Mouse (Mus musculus) liver, postnatal 0 days (tissue): ENCODE results near the gene Xylt1. TPM values are rescaled to one million over a fixed set of nuclear protein-coding genes. Genes with fewer than 3 reads are reported as not detected.

Experiments
- ATAC-seq: fragments of 200-750 bp; cut with Nextera tagmentation; 2 replicates; pipeline ENCODE4 v1.8.0; 2017; ENCODE audit warnings: mild to moderate bottlenecking, moderate library complexity
- DNase-seq: peaks from one replicate; pipeline ENCODE4 v3.0.0-alpha.2; 2016
- H3K27ac ChIP-seq: fragments of 300-500 bp; sonication (generic); 2 replicates; pipeline ENCODE4 v1.5.1; 2014; ENCODE audit warnings: antibody characterized with exemption, moderate library complexity, mild to moderate bottlenecking, low read depth
- H3K27me3 ChIP-seq: fragments of 300-500 bp; sonication (generic); 2 replicates; pipeline ENCODE4 v1.6.1; 2014; ENCODE audit warnings: low read length, control low read depth, mixed read lengths; ENCODE audit not compliant: insufficient read depth
- H3K36me3 ChIP-seq: fragments of 300-500 bp; sonication (generic); replicated peaks from 2 replicates; pipeline ENCODE4 v1.6.1; 2014; ENCODE audit warnings: mild to moderate bottlenecking, control low read depth, low read length, moderate library complexity, mixed read lengths; ENCODE audit not compliant: insufficient read depth
- H3K4me1 ChIP-seq: fragments of 300-500 bp; sonication (generic); 2 replicates; pipeline ENCODE4 v1.6.1; 2014; ENCODE audit warnings: antibody characterized with exemption, mild to moderate bottlenecking, control low read depth; ENCODE audit not compliant: insufficient read depth
- H3K4me2 ChIP-seq: fragments of 300-500 bp; sonication (generic); 2 replicates; pipeline ENCODE4 v1.6.1; 2014; ENCODE audit warnings: low read depth, mild to moderate bottlenecking, low read length, moderate library complexity, mixed read lengths
- H3K4me3 ChIP-seq: fragments of 300-500 bp; sonication (generic); 2 replicates; pipeline ENCODE4 v1.5.1; 2014; ENCODE audit warnings: low read depth, low read length
- H3K9ac ChIP-seq: fragments of 300-500 bp; sonication (generic); replicated peaks from 2 replicates; pipeline ENCODE4 v1.6.1; 2014; ENCODE audit warnings: mild to moderate bottlenecking, moderate library complexity
- H3K9me3 ChIP-seq: fragments of 300-500 bp; sonication (generic); 2 replicates; pipeline ENCODE4 v1.6.1; 2016; ENCODE audit warnings: mild to moderate bottlenecking, control low read depth, low read length, mixed read lengths
- CTCF ChIP-seq: sonication (generic); IDR thresholded peaks from 2 replicates; pipeline ENCODE4 v1.5.1; 2016; ENCODE audit warnings: antibody characterized with exemption, low read depth
- EP300 ChIP-seq: IDR thresholded peaks from 2 replicates; pipeline ENCODE4 v1.6.1; 2016; ENCODE audit warnings: antibody characterized with exemption, low read depth, mild to moderate bottlenecking
- WGBS: fragments of 180-500 bp; shearing (Covaris S2); extraction: QIAGEN DNeasy Blood & Tissue Kit; methylation state at CpG from one replicate; pipeline ENCODE4 v1.1.7; 2014; ENCODE audit not compliant: insufficient replicate concordance; 5-methylcytosine and 5-hydroxymethylcytosine counted together
- polyA plus RNA-seq: library from polyadenylated mRNA; unstranded; fragments of >200 nt; fragmentation: Nextera tagmentation; extraction: Ambion mirVana; gene quantifications from 2 replicates; pipeline ENCODE4 v1.2.1, GENCODE M21; 2015

The Xylt1 gene
- polyA plus RNA-seq, 1 experiment from 2014 or later: 0.31 TPM

DNA sequence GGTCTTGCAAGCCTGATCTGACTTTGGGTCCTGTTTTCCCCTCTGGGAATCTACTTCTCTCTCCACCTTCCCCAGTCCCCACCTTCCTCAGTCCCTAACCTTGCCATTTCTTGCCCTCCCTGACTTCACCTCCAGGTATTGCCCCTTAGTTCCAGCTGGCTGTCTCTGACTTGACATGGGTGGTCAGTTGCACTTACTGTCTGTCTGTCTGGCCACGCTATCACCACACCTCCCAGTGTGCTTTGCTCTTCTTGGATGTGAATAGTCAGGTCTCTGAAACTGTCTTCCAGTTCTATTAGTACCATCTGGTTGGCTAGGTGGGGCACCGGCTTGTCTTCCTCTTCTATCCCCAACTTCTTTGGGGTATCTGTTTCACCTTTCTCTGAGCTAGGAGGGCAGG is 1.2 kb downstream of the Xylt1 start:
- no peak for ATAC-seq
- Histone ChIP-seq H3K4me2 (peak overlapping the region; percentile 83), H3K9ac (peak overlapping the region; percentile 59; the same call in 1 of the 2 replicates), H3K4me3 (peak overlapping the region; percentile 63), H3K36me3 (no peaks in the 10 kb centered on the region), H3K9me3 (no peaks in the 10 kb centered on the region), H3K4me1 (peaks cover 5% of the 10 kb centered on the region; the same call in 1 of the 2 replicates), H3K27me3 (peaks cover 34% of the 10 kb centered on the region), H3K27ac (no peak overlapping the region)
- WGBS: 23% methylated on average over 2 of the region's 2 CpGs
- no peak for DNase-seq
- no peak for TF ChIP-seq CTCF
- TF ChIP-seq EP300: no peak

- Histone ChIP-seq H3K27me3 (peaks cover 34% of the 10 kb centered on the region), H3K9ac (no peak overlapping the region), H3K4me3 (peak overlapping the region; percentile 63), H3K36me3 (no peaks in the 10 kb centered on the region), H3K9me3 (no peaks in the 10 kb centered on the region), H3K4me2 (peak overlapping the region; percentile 83), H3K4me1 (peaks cover 5% of the 10 kb centered on the region; the same call in 1 of the 2 replicates), H3K27ac (no peak overlapping the region)
- DNase-seq (no peak), ATAC-seq (no peak)
- 29% methylated on average over 7 of the region's 7 CpGs for WGBS
- TF ChIP-seq EP300 (no peak), CTCF (peak; percentile 54)
These were observed 2.6 kb downstream of the Xylt1 start for GRCm38 (mm10) chr7:117383147-117383940.

- no peak for DNase-seq
- peaks cover 11% of the 10 kb centered on the region for H3K27me3 ChIP-seq
- H3K4me1 ChIP-seq: no peaks in the 10 kb centered on the region
- no peak overlapping the region for H3K9ac ChIP-seq
- H3K36me3 ChIP-seq: no peaks in the 10 kb centered on the region
- no peak overlapping the region for H3K4me3 ChIP-seq
- H3K9me3 ChIP-seq: no peaks in the 10 kb centered on the region
- WGBS: 70% methylated on average over 4 of the region's 4 CpGs
- H3K27ac ChIP-seq: no peak overlapping the region
- TF ChIP-seq EP300: no peak
- no peak for TF ChIP-seq CTCF
- no peak for ATAC-seq
- no peak overlapping the region for H3K4me2 ChIP-seq
These were observed 5.6 kb downstream of the Xylt1 start for GRCm38 (mm10) chr7:117386376-117386775.

DNA sequence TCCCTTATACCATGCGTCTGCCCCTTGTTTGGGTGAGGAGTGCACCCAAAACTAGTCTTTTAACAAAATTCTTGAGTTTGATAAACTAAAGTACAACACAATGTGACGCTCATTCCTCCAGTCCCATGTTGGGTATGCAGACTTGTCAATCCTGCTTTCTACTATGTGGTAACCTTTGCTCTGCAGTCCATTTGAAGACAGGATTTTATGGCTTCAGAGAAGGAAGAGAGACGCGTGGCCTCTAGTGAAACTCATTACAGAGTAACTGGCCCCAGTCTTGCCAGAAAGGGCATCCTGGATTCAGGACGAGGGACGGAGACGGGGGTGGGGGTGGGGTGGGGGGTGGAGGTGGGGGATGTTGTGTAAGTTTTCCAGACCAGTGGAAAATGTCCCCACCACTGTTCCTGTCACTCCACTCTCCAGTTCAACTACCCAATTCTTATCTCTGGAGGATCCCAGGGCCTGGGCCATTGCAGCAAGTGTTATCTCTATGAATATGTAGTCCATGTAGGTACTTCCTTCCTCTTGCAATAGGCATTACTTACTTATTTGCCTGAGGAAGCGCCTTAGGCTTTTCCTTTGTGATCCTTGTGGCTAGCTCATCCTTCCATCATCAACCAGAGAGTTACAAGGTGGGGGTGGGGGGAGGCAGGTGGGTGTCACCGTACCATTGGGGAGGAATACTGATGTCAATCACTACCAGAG is 7.7 kb downstream of the Xylt1 start:
- Histone ChIP-seq H3K4me2 (no peak overlapping the region), H3K27me3 (no peaks in the 10 kb centered on the region), H3K4me1 (no peaks in the 10 kb centered on the region; the same call in none of the 2 replicates), H3K36me3 (no peaks in the 10 kb centered on the region), H3K9ac (no peak overlapping the region), H3K4me3 (no peak overlapping the region), H3K27ac (no peak overlapping the region), H3K9me3 (no peaks in the 10 kb centered on the region)
- no peak for ATAC-seq
- 70% methylated on average over 9 of the region's 9 CpGs for WGBS
- no peak for DNase-seq
- no peak for TF ChIP-seq EP300
- no peak for TF ChIP-seq CTCF

DNA sequence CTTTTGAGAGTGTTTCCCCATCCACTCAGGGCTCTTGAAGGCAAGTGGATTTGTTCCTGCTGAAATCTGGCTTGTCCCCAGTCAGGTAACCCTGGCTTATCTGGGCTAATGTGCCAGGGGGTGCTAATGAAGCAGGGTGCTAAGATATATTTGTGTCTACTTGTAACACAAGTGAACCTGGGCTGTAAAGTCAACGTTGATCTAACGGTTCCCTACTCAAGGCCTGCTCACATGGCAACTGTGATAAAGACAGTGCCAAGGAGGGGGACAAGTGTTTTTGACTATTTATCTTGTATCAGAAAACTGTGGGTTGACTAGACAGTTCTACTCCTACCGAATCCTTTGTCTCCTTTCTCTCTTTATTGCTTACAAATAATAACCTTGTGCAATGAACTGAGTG is 8.3 kb downstream of the Xylt1 start:
- H3K27ac ChIP-seq: no peak overlapping the region
- no peak overlapping the region for H3K4me2 ChIP-seq
- H3K36me3 ChIP-seq: no peaks in the 10 kb centered on the region
- no peak for DNase-seq
- H3K9ac ChIP-seq: no peak overlapping the region
- TF ChIP-seq EP300: peak; percentile 82
- TF ChIP-seq CTCF: no peak
- 41% methylated on average over 3 of the region's 3 CpGs for WGBS
- no peak overlapping the region for H3K4me3 ChIP-seq
- H3K9me3 ChIP-seq: no peaks in the 10 kb centered on the region
- ATAC-seq: no peak
- peaks cover 5% of the 10 kb centered on the region for H3K4me1 ChIP-seq
- no peaks in the 10 kb centered on the region for H3K27me3 ChIP-seq

DNA sequence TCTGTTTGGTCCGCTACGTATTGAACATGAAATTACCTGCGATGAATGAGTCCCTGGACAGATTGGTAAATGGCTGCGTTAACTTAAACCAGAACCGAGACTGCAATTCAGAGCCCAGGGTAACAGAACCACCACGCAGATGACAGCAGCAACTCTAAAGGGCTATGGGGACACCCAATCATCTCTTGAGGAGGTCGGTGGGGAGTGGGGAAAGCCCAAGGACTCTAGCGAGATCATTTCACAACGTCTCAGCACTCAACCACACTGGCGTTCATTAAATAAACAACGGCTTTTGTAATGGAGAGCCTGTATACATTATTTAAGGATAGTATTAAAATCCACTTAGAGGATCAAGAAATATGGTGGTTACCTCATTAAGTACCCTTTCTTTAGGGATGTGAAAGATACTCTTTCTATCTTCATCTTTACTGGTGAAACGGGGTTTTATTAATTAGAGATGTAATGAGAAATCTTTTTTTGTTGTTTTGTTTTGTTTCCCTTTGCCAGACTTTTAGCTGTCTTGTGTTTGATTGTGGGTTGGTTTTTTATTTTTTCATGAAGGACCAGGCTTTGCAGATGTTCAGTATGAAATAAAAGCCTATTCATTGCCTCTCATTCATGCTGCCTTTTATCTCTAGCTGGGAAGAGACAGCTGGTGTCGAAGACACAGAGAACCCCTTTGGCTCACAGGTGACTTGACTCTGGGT is 12.2 kb downstream of the Xylt1 start:
- H3K9ac ChIP-seq: no peak overlapping the region
- H3K36me3 ChIP-seq: no peaks in the 10 kb centered on the region
- H3K4me2 ChIP-seq: peak overlapping the region; percentile 32; the same call in 1 of the 2 replicates
- H3K4me3 ChIP-seq: no peak overlapping the region
- no peaks in the 10 kb centered on the region for H3K9me3 ChIP-seq
- ATAC-seq (no peak), DNase-seq (no peak)
- H3K4me1 ChIP-seq: peaks cover 5% of the 10 kb centered on the region
- H3K27me3 ChIP-seq: no peaks in the 10 kb centered on the region
- WGBS: 72% methylated on average over 13 of the region's 13 CpGs
- peak overlapping the region; percentile 66 for H3K27ac ChIP-seq
- TF ChIP-seq EP300 (no peak), CTCF (no peak)
